Mouse (Mus musculus) G1E (cell line): Measurements from ENCODE around the gene Npr3. TPM values are rescaled to one million over a fixed set of nuclear protein-coding genes. Genes with fewer than 3 reads are reported as not detected.

Experiments
- ATAC-seq: 2 replicates; pipeline ENCODE4 v1.8.0; 2016; ENCODE audit warnings: mild to moderate bottlenecking; ENCODE audit not compliant: insufficient number of reproducible peaks, poor library complexity, low FRiP score, severe bottlenecking; ENCODE audit errors: extremely low read depth
- DNase-seq: peaks from one replicate; pipeline ENCODE4 v3.0.0; 2012; ENCODE audit warnings: low spot score
- H3K27me3 ChIP-seq: 2 replicates; pipeline ENCODE4 v1.6.1; 2012; ENCODE audit warnings: mild to moderate bottlenecking, low read length, inconsistent platforms; ENCODE audit not compliant: insufficient read depth
- H3K36me3 ChIP-seq: replicated peaks from 2 replicates; pipeline ENCODE3; 2012; ENCODE audit warnings: mild to moderate bottlenecking, inconsistent platforms
- H3K4me1 ChIP-seq: 2 replicates; pipeline ENCODE4 v1.6.1; 2012; ENCODE audit warnings: low read depth, low read length, inconsistent platforms, mixed read lengths; ENCODE audit not compliant: insufficient read depth
- H3K4me3 ChIP-seq: 2 replicates; pipeline ENCODE4 v1.5.1; 2012; ENCODE audit warnings: low read depth, mild to moderate bottlenecking, inconsistent platforms, low read length, moderate library complexity, mixed read lengths
- H3K9me3 ChIP-seq: replicated peaks from 2 replicates; pipeline ENCODE4 v1.6.1; 2012; ENCODE audit warnings: inconsistent platforms
- CTCF ChIP-seq: IDR thresholded peaks from 2 replicates; pipeline ENCODE4 v1.5.1; 2012; ENCODE audit warnings: low read depth, low read length, inconsistent platforms, mixed read lengths
- GATA1 ChIP-seq: IDR thresholded peaks from 2 replicates; pipeline ENCODE4 v1.6.1; 2012; ENCODE audit warnings: borderline replicate concordance, low read length, inconsistent platforms, mixed read lengths
- GATA2 ChIP-seq: IDR thresholded peaks from 2 replicates; pipeline ENCODE4 v1.6.1; 2012; ENCODE audit warnings: low read depth, low read length, inconsistent platforms, borderline replicate concordance
- POLR2AphosphoS5 ChIP-seq: IDR thresholded peaks from 2 replicates; pipeline ENCODE4 v1.6.1; 2012; ENCODE audit warnings: low read depth, low read length, inconsistent platforms; ENCODE audit not compliant: insufficient replicate concordance
- TAL1 ChIP-seq: conservative IDR thresholded peaks from 2 replicates; pipeline ENCODE4 v1.6.1; 2012; ENCODE audit warnings: low read depth, low read length, inconsistent platforms, mixed read lengths
- polyA plus RNA-seq: library from polyadenylated mRNA; stranded (reverse); fragments of >175 nt; gene quantifications from 2 replicates; pipeline ENCODE4 v1.2.3, GENCODE M21; 2012
- total RNA-seq, 2 experiments: library from RNA; stranded (forward) in 1 of 2; stranded (reverse) in 1 of 2; fragments of 200-1000 nt in 1 of 2; fragments of >200 nt in 1 of 2; fragmentation: Nextera tagmentation in 1 of 2; gene quantifications; 2 replicates each; pipeline ENCODE4 v1.2.3; 2014 to 2017

The Npr3 gene
- total and polyA plus RNA-seq, 3 experiments, result 0.16 TPM; not detected in 2

- Histone ChIP-seq H3K4me3 (no peak overlapping the region), H3K9me3 (no peaks in the 10 kb centered on the region), H3K27me3 (peaks cover 2% of the 10 kb centered on the region), H3K36me3 (no peaks in the 10 kb centered on the region), H3K4me1 (no peaks in the 10 kb centered on the region)
- TF ChIP-seq CTCF (no peak), POLR2AphosphoS5 (no peak), GATA2 (no peak), GATA1 (no peak), TAL1 (no peak)
- ATAC-seq (no peak), DNase-seq (no peak)
Measured at GRCm38 (mm10) chr15:11866918-11867317, 40.2 kb downstream of the Npr3 start.

GRCm38 (mm10) chr15:11863540-11863818 is 43.6 kb downstream of the Npr3 start:
- Histone ChIP-seq H3K36me3 (no peaks in the 10 kb centered on the region), H3K9me3 (no peaks in the 10 kb centered on the region), H3K4me1 (no peaks in the 10 kb centered on the region), H3K27me3 (peaks cover 2% of the 10 kb centered on the region; the same call in 1 of the 2 replicates), H3K4me3 (no peak overlapping the region)
- DNase-seq (no peak), ATAC-seq (no peak)
- TF ChIP-seq POLR2AphosphoS5, result no peak
- no peak for TF ChIP-seq CTCF
- TF ChIP-seq GATA2, result no peak
- no peak for TF ChIP-seq TAL1
- no peak for TF ChIP-seq GATA1

- DNase-seq (no peak), ATAC-seq (no peak)
- Histone ChIP-seq H3K9me3 (no peaks in the 10 kb centered on the region), H3K27me3 (peaks cover 2% of the 10 kb centered on the region; the same call in 1 of the 2 replicates), H3K4me1 (no peaks in the 10 kb centered on the region), H3K36me3 (no peaks in the 10 kb centered on the region), H3K4me3 (no peak overlapping the region)
- TF ChIP-seq POLR2AphosphoS5 (no peak), TAL1 (no peak), GATA2 (no peak), CTCF (no peak), GATA1 (no peak)
Measured at GRCm38 (mm10) chr15:11862785-11863539, 44.1 kb downstream of the Npr3 start.

GRCm38 (mm10) chr15:11862253-11862652 is 44.8 kb downstream of the Npr3 start:
- DNase-seq, result no peak
- Histone ChIP-seq H3K9me3 (no peaks in the 10 kb centered on the region), H3K36me3 (no peaks in the 10 kb centered on the region), H3K4me3 (no peak overlapping the region), H3K27me3 (peaks cover 2% of the 10 kb centered on the region; the same call in 1 of the 2 replicates), H3K4me1 (no peaks in the 10 kb centered on the region)
- TF ChIP-seq CTCF (no peak), GATA1 (no peak), POLR2AphosphoS5 (no peak)
- ATAC-seq, result no peak

- Histone ChIP-seq H3K4me3 (no peak overlapping the region), H3K36me3 (no peaks in the 10 kb centered on the region), H3K4me1 (no peaks in the 10 kb centered on the region), H3K27me3 (peaks cover 2% of the 10 kb centered on the region; the same call in 1 of the 2 replicates), H3K9me3 (no peaks in the 10 kb centered on the region)
- no peak for TF ChIP-seq POLR2AphosphoS5
- DNase-seq, result no peak
- no peak for ATAC-seq
Measured at GRCm38 (mm10) chr15:11860259-11860658, 46.8 kb downstream of the Npr3 start.

GRCm38 (mm10) chr15:11859829-11860228 is 47.3 kb downstream of the Npr3 start:
- H3K4me1 ChIP-seq, result no peaks in the 10 kb centered on the region
- DNase-seq (no peak), ATAC-seq (no peak)
- H3K36me3 ChIP-seq, result no peaks in the 10 kb centered on the region
- TF ChIP-seq GATA2, result no peak
- TF ChIP-seq POLR2AphosphoS5, result no peak
- no peak for TF ChIP-seq GATA1
- no peak for TF ChIP-seq CTCF
- no peak for TF ChIP-seq TAL1
- H3K9me3 ChIP-seq, result no peaks in the 10 kb centered on the region
- H3K27me3 ChIP-seq, result peaks cover 2% of the 10 kb centered on the region; the same call in 1 of the 2 replicates
- no peak overlapping the region for H3K4me3 ChIP-seq

- H3K4me3 ChIP-seq, result no peak overlapping the region
- no peak for ATAC-seq
- H3K4me1 ChIP-seq, result no peaks in the 10 kb centered on the region
- H3K27me3 ChIP-seq, result peaks cover 2% of the 10 kb centered on the region; the same call in 1 of the 2 replicates
- no peak for TF ChIP-seq TAL1
- no peak for DNase-seq
- H3K36me3 ChIP-seq, result no peaks in the 10 kb centered on the region
- H3K9me3 ChIP-seq, result no peaks in the 10 kb centered on the region
Measured at GRCm38 (mm10) chr15:11858411-11858810, 48.7 kb downstream of the Npr3 start.
